Mouse (Mus musculus) limb, embryonic 13.5 days (tissue): ENCODE data around the gene Rint1. TPM values are rescaled to one million over a fixed set of nuclear protein-coding genes. Genes with fewer than 3 reads are reported as not detected.
"Not testable (repeated sequence)": the region's sequence is repeated elsewhere in the genome, so short reads cannot be mapped to it uniquely, and the experiment has no call there.

Source experiments
- ATAC-seq: fragments of 200-750 bp; cut with Nextera tagmentation; 2 replicates; pipeline ENCODE4 v1.8.0; 2017; ENCODE audit warnings: low read depth, moderate number of reproducible peaks, moderate TSS enrichment; ENCODE audit not compliant: low FRiP score
- H3K27ac ChIP-seq: fragments of 300-500 bp; sonication (generic); 2 replicates; pipeline ENCODE4 v1.5.1; 2015; ENCODE audit warnings: inconsistent platforms, mild to moderate bottlenecking, moderate library complexity
- H3K27me3 ChIP-seq: fragments of 300-500 bp; sonication (generic); 2 replicates; pipeline ENCODE4 v1.6.1; 2015; ENCODE audit warnings: mild to moderate bottlenecking, inconsistent platforms
- H3K36me3 ChIP-seq: fragments of 300-500 bp; sonication (generic); 2 replicates; pipeline ENCODE4 v1.6.1; 2015; ENCODE audit warnings: inconsistent platforms, mild to moderate bottlenecking, moderate library complexity
- H3K4me1 ChIP-seq: fragments of 300-500 bp; sonication (generic); 2 replicates; pipeline ENCODE4 v1.6.1; 2015; ENCODE audit warnings: inconsistent platforms
- H3K4me2 ChIP-seq: fragments of 300-500 bp; sonication (generic); replicated peaks from 2 replicates; pipeline ENCODE4 v1.6.1; 2015; ENCODE audit warnings: inconsistent platforms, mild to moderate bottlenecking, moderate library complexity
- H3K4me3 ChIP-seq: fragments of 300-500 bp; sonication (generic); 2 replicates; pipeline ENCODE4 v1.5.1; 2015; ENCODE audit warnings: moderate library complexity, mild to moderate bottlenecking, inconsistent platforms
- H3K9ac ChIP-seq: fragments of 300-500 bp; sonication (generic); 2 replicates; pipeline ENCODE4 v1.6.1; 2015; ENCODE audit warnings: mild to moderate bottlenecking, inconsistent platforms
- H3K9me3 ChIP-seq: fragments of 300-500 bp; sonication (generic); 2 replicates; pipeline ENCODE4 v1.6.1; 2016; ENCODE audit warnings: inconsistent platforms
- WGBS: fragments of 180-500 bp; shearing (Covaris S2); methylation state at CpG from one replicate; pipeline ENCODE4 v1.1.7; 2015; 5-methylcytosine and 5-hydroxymethylcytosine counted together
- polyA plus RNA-seq: library from polyadenylated mRNA; unstranded; fragments of >200 nt; fragmentation: Nextera tagmentation; extraction: Ambion mirVana; gene quantifications from 2 replicates; pipeline ENCODE4 v1.2.1, GENCODE M21; 2015

Rint1 gene
- polyA plus RNA-seq, 1 experiment from 2014 or later, result 46.8 TPM

GRCm38 (mm10) chr5:23830897-23831752 lies 43.6 kb downstream of the Rint1 start:
- peak overlapping the region; percentile 28 for H3K4me3 ChIP-seq

GRCm38 (mm10) chr5:23835691-23836090 lies 48.2 kb downstream of the Rint1 start:
- H3K4me1 ChIP-seq, H3K27ac ChIP-seq, H3K9me3 ChIP-seq, H3K4me3 ChIP-seq, ATAC-seq, H3K9ac ChIP-seq, H3K4me2 ChIP-seq: not testable (repeated sequence)
- peaks cover 11% of the 10 kb centered on the region for H3K36me3 ChIP-seq
- H3K27me3 ChIP-seq, result peaks cover 18% of the 10 kb centered on the region
- WGBS, result 74% methylated on average over 1 of the region's 1 CpGs

More at GRCm38 (mm10) chr5:23830897-23831752, 43.6 kb downstream of the Rint1 start:
- H3K27ac ChIP-seq, result no peak overlapping the region
- H3K4me1 ChIP-seq, result peaks cover 4% of the 10 kb centered on the region; the same call in 1 of the 2 replicates
- peak overlapping the region; percentile 53 for H3K4me2 ChIP-seq
- H3K27me3 ChIP-seq, result peaks cover 31% of the 10 kb centered on the region
- H3K36me3 ChIP-seq, result no peaks in the 10 kb centered on the region
- 37% methylated on average over 58 of the region's 58 CpGs for whole genome bisulfite sequencing
- no peak for ATAC-seq
- H3K9ac ChIP-seq, result 0 out of 2 replicates have a peak overlapping the region, but pooled peaks have one; percentile 25
- H3K9me3 ChIP-seq, result no peaks in the 10 kb centered on the region

DNA sequence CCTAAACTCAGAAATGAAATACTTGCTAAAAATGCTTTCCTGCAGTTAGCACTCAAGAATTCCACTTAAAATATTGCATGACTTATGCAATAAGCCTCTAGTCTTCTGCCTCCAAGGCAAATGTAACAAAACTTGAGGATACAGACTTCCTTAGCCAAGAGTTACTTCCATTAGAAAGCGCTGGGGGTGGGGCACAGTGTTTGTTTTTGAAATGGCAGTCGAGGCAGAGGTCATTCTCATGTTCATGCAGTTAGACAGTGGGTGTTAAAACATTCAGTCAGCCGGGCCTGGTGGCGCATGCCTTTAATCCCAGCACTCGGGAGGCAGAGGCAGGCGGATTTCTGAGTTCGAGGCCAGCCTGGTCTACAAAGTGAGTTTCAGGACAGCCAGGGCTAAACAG lies 50.6 kb downstream of the Rint1 start:
- Histone ChIP-seq H3K9ac (no peak overlapping the region), H3K4me1 (peaks cover 11% of the 10 kb centered on the region), H3K36me3 (peaks cover 15% of the 10 kb centered on the region), H3K9me3 (no peaks in the 10 kb centered on the region), H3K27ac (no peak overlapping the region), H3K4me2 (no peak overlapping the region), H3K4me3 (no peak overlapping the region), H3K27me3 (0 out of 2 replicates have a peak, but pooled peaks cover under 1% of the 10 kb centered on the region)
- ATAC-seq, result no peak
- WGBS, result 91% methylated on average over 7 of the region's 7 CpGs

DNA sequence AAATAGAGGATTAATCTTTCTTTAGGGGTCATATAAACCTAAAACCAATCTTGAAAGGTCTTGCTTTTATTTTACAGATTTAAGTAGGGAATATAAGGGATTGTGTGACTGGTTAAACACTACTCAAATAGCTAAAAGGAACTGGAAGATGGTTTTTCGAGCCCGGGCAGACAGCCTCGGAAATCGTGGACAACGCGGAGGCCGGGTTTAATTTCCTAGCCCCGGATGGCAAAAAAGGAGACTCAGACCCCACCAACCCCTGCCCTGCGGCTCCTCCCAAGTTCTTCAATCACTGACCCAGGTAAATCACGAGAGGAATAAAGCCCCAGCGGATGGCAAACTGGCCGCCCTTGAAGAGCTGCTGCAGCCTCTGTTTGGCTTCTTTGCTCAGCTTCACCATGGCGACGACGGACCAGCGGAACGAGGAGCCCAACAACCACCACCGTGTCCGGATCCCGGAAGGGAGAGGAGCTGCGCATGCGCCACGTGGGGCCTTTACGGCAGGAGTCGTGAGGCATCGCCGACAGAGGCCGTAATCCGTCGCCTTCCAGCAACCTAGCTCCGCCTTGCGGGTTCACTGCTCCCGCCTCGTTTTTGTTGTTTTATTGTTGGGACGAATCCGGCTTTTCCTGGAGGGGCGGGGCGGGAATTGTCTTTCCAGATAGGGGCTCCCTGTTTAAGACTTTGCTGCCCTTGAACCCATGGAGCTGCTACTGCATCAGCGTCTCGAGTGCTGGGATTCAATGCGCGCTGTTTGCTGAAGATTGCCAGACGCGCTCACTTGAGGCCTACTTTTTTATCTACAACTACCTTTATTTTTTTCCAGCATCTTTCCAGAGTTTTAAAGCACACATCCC lies 56.4 kb downstream of the Rint1 start, which contains the start of gene Tomm7:
Gene Tomm7 (minus strand): TSS at position 488 of the 857 bp plus-strand sequence.
- Histone ChIP-seq H3K9ac (peak within 1 kb of the TSS; percentile 84), H3K27ac (peak within 1 kb of the TSS; percentile 84), H3K4me2 (peak within 1 kb of the TSS; percentile 80), H3K9me3 (no peaks in the 10 kb centered on the region), H3K36me3 (peaks cover 13% of the 10 kb centered on the region), H3K4me3 (peak within 1 kb of the TSS; percentile 73), H3K4me1 (peaks cover 20% of the 10 kb centered on the region), H3K27me3 (no peaks in the 10 kb centered on the region)
- WGBS, result under 1% methylated on average over 44 of the region's 44 CpGs
- peak; percentile 94 for ATAC-seq

DNA sequence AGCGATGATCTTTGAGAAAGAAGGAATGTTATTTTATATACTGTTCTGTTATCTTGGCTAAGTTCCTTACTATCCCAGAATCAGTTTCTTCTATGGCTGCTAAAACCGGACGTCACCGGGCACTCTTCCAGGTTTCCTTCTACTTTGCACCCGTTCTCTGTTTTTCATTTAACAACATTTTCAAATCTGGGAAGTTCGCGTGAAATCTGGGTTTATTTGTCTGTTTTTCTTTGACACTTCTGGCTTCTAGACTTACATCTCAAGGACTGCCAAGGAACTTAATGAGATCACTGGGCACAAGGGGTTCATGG lies 57.0 kb downstream of the Rint1 start:
- Histone ChIP-seq H3K4me1 (peaks cover 20% of the 10 kb centered on the region), H3K4me2 (peak overlapping the region; percentile 80), H3K9me3 (no peaks in the 10 kb centered on the region), H3K4me3 (peak overlapping the region; percentile 73), H3K36me3 (0 out of 2 replicates have a peak, but pooled peaks cover 8% of the 10 kb centered on the region), H3K27me3 (no peaks in the 10 kb centered on the region), H3K9ac (peak overlapping the region; percentile 84), H3K27ac (peak overlapping the region; percentile 84)
- ATAC-seq, result peak; percentile 22; the same call in 1 of the 2 replicates
- 19% methylated on average over 7 of the region's 7 CpGs for WGBS

GRCm38 (mm10) chr5:23845141-23845540 lies 57.6 kb downstream of the Rint1 start:
- Histone ChIP-seq H3K36me3 (0 out of 2 replicates have a peak, but pooled peaks cover 7% of the 10 kb centered on the region), H3K4me3 (peak overlapping the region; percentile 73; the same call in 1 of the 2 replicates), H3K27me3 (no peaks in the 10 kb centered on the region), H3K4me2 (peak overlapping the region; percentile 80), H3K4me1 (peaks cover 20% of the 10 kb centered on the region), H3K9ac (no peak overlapping the region), H3K27ac (no peak overlapping the region), H3K9me3 (no peaks in the 10 kb centered on the region)
- 85% methylated on average over 3 of the region's 3 CpGs for WGBS
- no peak for ATAC-seq

DNA sequence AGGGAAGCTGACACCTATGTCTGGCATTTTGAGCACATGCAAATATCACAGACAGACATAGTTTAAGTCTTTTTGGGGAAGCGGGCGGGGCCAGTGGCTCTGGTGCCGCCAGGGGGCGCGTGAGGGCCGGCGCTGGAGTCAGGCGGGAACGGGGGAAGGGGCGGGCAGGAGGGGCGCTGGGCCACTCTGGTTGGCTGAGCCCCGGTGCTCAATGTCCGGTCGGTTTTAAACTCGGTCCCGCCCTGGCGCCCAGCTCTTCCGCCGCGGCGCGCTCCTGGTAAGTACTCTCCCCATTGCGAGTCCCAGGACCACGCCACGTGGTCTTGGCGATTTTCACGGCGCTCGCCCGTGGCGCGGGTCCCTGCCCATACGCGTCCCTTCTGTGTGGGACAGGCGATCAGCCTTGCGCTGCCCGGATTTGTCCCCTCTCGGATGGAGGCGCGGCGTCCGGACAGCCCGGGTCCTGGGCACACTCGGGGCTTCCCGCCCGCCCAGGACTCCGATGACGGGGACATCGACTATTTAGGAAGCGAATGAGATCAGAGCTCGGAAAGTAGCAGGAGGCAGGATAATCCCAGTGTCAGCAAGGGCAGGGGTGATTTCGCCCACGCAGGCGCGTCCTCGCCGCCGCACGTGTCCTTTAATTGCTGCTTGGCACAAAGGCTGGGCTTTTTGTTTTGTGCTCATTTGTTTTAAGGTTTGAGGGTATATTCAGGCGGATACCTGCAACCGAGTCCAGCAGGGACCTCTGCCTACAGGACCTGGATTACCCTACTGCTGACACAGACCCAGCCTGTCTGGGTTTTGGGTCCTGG lies 63.0 kb downstream of the Rint1 start:
- Histone ChIP-seq H3K9me3 (no peaks in the 10 kb centered on the region), H3K4me3 (peak overlapping the region; percentile 86), H3K36me3 (peaks cover 35% of the 10 kb centered on the region), H3K4me2 (peak overlapping the region; percentile 85), H3K27ac (0 out of 2 replicates have a peak overlapping the region, but pooled peaks have one; percentile 10), H3K27me3 (no peaks in the 10 kb centered on the region), H3K4me1 (peaks cover 9% of the 10 kb centered on the region), H3K9ac (peak overlapping the region; percentile 89)
- peak; percentile 97 for ATAC-seq
- 0% methylated on average over 60 of the region's 61 CpGs for WGBS

- H3K4me1 ChIP-seq, ATAC-seq, H3K9me3 ChIP-seq, H3K27me3 ChIP-seq: not testable (repeated sequence)
- WGBS, result 8% methylated on average over 4 of the region's 4 CpGs
- H3K4me2 ChIP-seq, result peak overlapping the region; percentile 85
- peaks cover 42% of the 10 kb centered on the region for H3K36me3 ChIP-seq
- H3K27ac ChIP-seq, result 0 out of 2 replicates have a peak overlapping the region, but pooled peaks have one; percentile 10
- peak overlapping the region; percentile 89 for H3K9ac ChIP-seq
- H3K4me3 ChIP-seq, result peak overlapping the region; percentile 86
These were observed 63.6 kb downstream of the Rint1 start for GRCm38 (mm10) chr5:23851160-23851555.

- not testable (repeated sequence) for H3K27ac ChIP-seq, H3K4me1 ChIP-seq, ATAC-seq, H3K27me3 ChIP-seq, H3K9ac ChIP-seq, H3K9me3 ChIP-seq, H3K4me2 ChIP-seq, H3K4me3 ChIP-seq
- peaks cover 59% of the 10 kb centered on the region for H3K36me3 ChIP-seq
- 86% methylated on average over 1 of the region's 1 CpGs for WGBS
These were observed 65.4 kb downstream of the Rint1 start for GRCm38 (mm10) chr5:23852916-23853315.

DNA sequence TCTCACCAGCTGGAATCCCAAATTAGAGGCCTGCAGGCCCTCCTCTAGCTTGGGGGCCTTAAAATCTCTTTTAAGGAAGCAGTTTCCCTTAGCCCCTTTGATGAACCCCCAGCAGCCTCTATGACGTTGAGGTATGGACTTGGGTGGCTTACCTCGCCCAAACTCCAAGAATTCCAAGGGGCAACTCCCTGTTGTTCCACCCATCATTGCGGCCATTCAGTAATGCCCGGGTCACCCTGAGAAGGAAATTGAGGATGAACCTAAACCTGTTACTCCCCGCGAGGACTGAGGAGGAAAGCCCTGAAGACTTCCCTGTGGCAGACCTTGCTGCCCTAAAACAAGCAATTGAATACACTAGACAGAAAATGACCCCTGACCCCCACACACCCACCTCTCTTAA lies 68.0 kb downstream of the Rint1 start:
- ATAC-seq, result no peak
- Histone ChIP-seq H3K27me3 (no peaks in the 10 kb centered on the region), H3K9me3 (no peaks in the 10 kb centered on the region), H3K36me3 (peaks cover 85% of the 10 kb centered on the region), H3K9ac (no peak overlapping the region), H3K4me1 (peaks cover 9% of the 10 kb centered on the region), H3K4me2 (no peak overlapping the region), H3K4me3 (no peak overlapping the region), H3K27ac (no peak overlapping the region)
- WGBS, result 91% methylated on average over 6 of the region's 6 CpGs

GRCm38 (mm10) chr5:23856164-23856563 lies 68.7 kb downstream of the Rint1 start:
- H3K27ac ChIP-seq, result no peak overlapping the region
- no peak overlapping the region for H3K4me2 ChIP-seq
- 97% methylated on average over 1 of the region's 1 CpGs for WGBS
- no peak for ATAC-seq
- no peaks in the 10 kb centered on the region for H3K9me3 ChIP-seq
- no peak overlapping the region for H3K9ac ChIP-seq
- H3K4me3 ChIP-seq, result no peak overlapping the region
- peaks cover 7% of the 10 kb centered on the region for H3K4me1 ChIP-seq
- H3K36me3 ChIP-seq, result peaks cover 89% of the 10 kb centered on the region
- no peaks in the 10 kb centered on the region for H3K27me3 ChIP-seq
